Mouse (Mus musculus) c-Kit-positive CD71-positive TER-119-negative erythroid progenitor cells, embryonic 14.5 days (primary cell): ENCODE results near the gene Ccdc146.

Source experiments
- DNase-seq: peaks from one replicate; pipeline ENCODE4 v3.0.0-alpha.2; 2013; ENCODE audit warnings: low read depth

Ccdc146 gene

GRCm38 (mm10) chr5:21424614-21425602 is at the start of gene Ccdc146, which contains the start of gene Fam185a:
TSS of gene Ccdc146 (minus strand) at chr5:21424677.
TSS of gene Fam185a (plus strand) at chr5:21424958.
- peak; percentile 93 for DNase-seq

GRCm38 (mm10) chr5:21468100-21468499 is 43.6 kb upstream of the Ccdc146 start:
- no peak for DNase-seq

GRCm38 (mm10) chr5:21467387-21467786 is 42.9 kb upstream of the Ccdc146 start:
- no peak for DNase-seq

GRCm38 (mm10) chr5:21440833-21441530 is 16.5 kb upstream of the Ccdc146 start:
- DNase-seq = no peak

GRCm38 (mm10) chr5:21439446-21440110 is 15.1 kb upstream of the Ccdc146 start:
- no peak for DNase-seq

GRCm38 (mm10) chr5:21438428-21438827 is 14.0 kb upstream of the Ccdc146 start:
- DNase-seq = no peak

- no peak for DNase-seq
Measured at GRCm38 (mm10) chr5:21436471-21436975, 12.0 kb upstream of the Ccdc146 start.

GRCm38 (mm10) chr5:21434148-21434929 is 9.9 kb upstream of the Ccdc146 start:
- DNase-seq = no peak

- DNase-seq = no peak
Measured at GRCm38 (mm10) chr5:21426666-21427065, 2.2 kb upstream of the Ccdc146 start.

- no peak for DNase-seq
Measured at GRCm38 (mm10) chr5:21420609-21421008, 3.9 kb downstream of the Ccdc146 start.

- DNase-seq = no peak
Measured at GRCm38 (mm10) chr5:21418613-21419012, 5.9 kb downstream of the Ccdc146 start.

GRCm38 (mm10) chr5:21414116-21414820 is 10.2 kb downstream of the Ccdc146 start:
- DNase-seq = no peak

GRCm38 (mm10) chr5:21413322-21413721 is 11.2 kb downstream of the Ccdc146 start:
- DNase-seq = no peak

- DNase-seq = no peak
Measured at GRCm38 (mm10) chr5:21412056-21412455, 12.4 kb downstream of the Ccdc146 start.

- DNase-seq = no peak
Measured at GRCm38 (mm10) chr5:21411261-21411666, 13.2 kb downstream of the Ccdc146 start.

GRCm38 (mm10) chr5:21395205-21395840 is 29.2 kb downstream of the Ccdc146 start:
- DNase-seq = no peak

- DNase-seq = no peak
Measured at GRCm38 (mm10) chr5:21394562-21394961, 29.9 kb downstream of the Ccdc146 start.

GRCm38 (mm10) chr5:21391616-21392384 is 32.7 kb downstream of the Ccdc146 start:
- DNase-seq = no peak

- no peak for DNase-seq
Measured at GRCm38 (mm10) chr5:21388855-21389254, 35.6 kb downstream of the Ccdc146 start.
